Mouse (Mus musculus): ENCODE measurements around the gene Dnajb4. TPM values are rescaled to one million over a fixed set of nuclear protein-coding genes. Genes with fewer than 3 reads are reported as not detected.
"Not testable (repeated sequence)": the region's sequence is repeated elsewhere in the genome, so short reads cannot be mapped to it uniquely, and the experiment has no call there.

Dnajb4 gene
- polyA plus RNA-seq, 1 experiment from 2014 or later = 26.6 TPM

DNA sequence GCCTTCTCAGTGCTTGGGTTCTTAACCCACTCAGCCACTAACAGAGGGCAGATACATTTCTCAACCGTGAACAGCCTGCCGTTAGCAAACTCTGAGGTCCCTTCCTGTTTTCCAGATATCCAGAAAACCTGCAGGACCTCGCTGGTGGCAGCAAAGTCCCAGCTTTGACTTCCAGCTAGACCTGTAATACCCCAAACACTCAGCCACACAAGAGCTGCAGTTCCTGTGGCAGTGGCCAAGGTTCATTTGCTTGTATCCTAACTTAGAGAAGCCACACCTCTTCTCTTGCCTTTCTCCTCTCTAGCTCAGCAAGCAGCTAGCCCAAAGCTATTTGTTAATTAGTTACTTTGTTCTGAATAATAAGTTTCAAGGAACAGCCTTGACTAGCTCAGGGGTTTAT, 60.2 kb downstream of the Dnajb4 start:
- no peak overlapping the region for H3K4me3 ChIP-seq (ENCODE audit: low read depth, low read length)
- H3K27me3 ChIP-seq (ENCODE audit: control insufficient read depth, insufficient read depth, low read length) = no peaks in the 10 kb centered on the region
- H3K36me3 ChIP-seq (ENCODE audit: control insufficient read depth, insufficient read depth, low read length) = no peaks in the 10 kb centered on the region
- DNase-seq (ENCODE audit: low spot score, missing footprints) (no peak), ATAC-seq (ENCODE audit: low FRiP score) (no peak)
- H3K4me2 ChIP-seq = no peak overlapping the region
- H3K9me3 ChIP-seq (ENCODE audit: control insufficient read depth, low read length) = no peaks in the 10 kb centered on the region
- no peak overlapping the region for H3K27ac ChIP-seq (ENCODE audit: low read depth, low read length)
- no peaks in the 10 kb centered on the region for H3K4me1 ChIP-seq (ENCODE audit: control insufficient read depth, insufficient read depth, low read length)
- H3K9ac ChIP-seq (ENCODE audit: low read length) = no peak overlapping the region
- WGBS = 66% methylated on average over 3 of the region's 3 CpGs

- WGBS = 80% methylated on average over 7 of the region's 7 CpGs
- Histone ChIP-seq H3K4me1 (ENCODE audit: control insufficient read depth, insufficient read depth, low read length) (no peaks in the 10 kb centered on the region), H3K36me3 (ENCODE audit: control insufficient read depth, insufficient read depth, low read length) (no peaks in the 10 kb centered on the region), H3K27me3 (ENCODE audit: control insufficient read depth, insufficient read depth, low read length) (no peaks in the 10 kb centered on the region), H3K4me3 (ENCODE audit: low read depth, low read length) (no peak overlapping the region), H3K9ac (ENCODE audit: low read length) (no peak overlapping the region), H3K9me3 (ENCODE audit: control insufficient read depth, low read length) (no peaks in the 10 kb centered on the region), H3K27ac (ENCODE audit: low read depth, low read length) (no peak overlapping the region), H3K4me2 (no peak overlapping the region)
- ATAC-seq (ENCODE audit: low FRiP score) (no peak), DNase-seq (ENCODE audit: low spot score, missing footprints) (no peak)
These were observed 60.7 kb downstream of the Dnajb4 start for GRCm38 (mm10) chr3:152149449-152149848.

DNA sequence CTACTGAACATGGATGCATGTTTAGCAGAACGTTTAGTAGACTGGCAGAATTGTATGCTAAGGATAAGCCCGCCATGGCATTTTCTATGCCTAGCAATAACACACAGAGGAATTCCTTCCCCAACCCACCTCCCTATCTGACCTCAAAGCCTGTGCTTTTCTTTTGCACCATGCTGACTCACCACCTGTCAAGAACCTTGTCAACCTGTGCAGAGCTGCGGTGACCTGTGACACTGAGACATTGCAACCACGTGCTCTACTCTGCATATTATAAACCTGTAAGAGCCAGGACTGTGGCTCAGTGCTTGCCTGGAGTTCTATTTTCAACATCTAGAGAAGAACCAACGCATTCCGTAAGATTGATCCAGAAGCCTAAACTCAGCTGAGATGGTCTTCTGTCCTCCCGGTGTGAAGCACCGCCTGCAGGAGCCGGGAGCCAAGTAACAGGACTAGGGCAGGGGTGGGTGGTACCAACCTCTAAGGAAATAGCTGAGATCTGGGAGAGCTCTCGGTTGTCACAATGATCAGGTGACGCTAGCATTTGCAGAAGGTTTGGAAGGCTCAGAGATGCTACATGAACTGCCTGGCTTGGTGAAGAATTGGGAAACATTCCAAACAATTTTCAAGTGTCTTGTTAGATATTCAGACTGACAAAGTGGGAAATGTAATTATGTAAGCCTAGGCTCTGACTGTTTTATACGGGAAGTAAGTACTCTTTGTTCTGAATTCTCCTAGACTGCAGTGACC, 62.8 kb downstream of the Dnajb4 start:
- WGBS = 80% methylated on average over 12 of the region's 12 CpGs

DNA sequence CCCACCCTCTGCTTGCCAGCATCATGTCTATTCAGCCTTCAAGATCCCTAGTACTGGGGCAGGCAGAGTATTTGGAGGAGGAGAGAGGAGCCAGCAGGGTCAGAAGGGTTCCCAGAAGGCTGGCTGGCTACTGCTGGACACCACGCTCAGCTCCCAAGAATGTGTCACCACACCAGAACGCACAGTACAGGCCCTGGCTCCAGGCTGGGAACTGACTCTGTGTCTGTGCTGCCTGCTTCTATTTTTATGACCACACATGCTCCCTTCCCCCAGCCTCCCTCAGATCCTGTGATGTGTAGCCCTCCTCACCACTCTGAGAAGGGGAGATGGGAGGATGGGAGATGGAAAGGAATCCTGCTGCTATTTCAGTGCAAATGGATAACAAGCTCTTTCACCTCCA, 64.9 kb downstream of the Dnajb4 start:
- ATAC-seq (ENCODE audit: low FRiP score) = no peak

More for the DNA sequence above, 62.8 kb downstream of the Dnajb4 start:
- H3K9ac ChIP-seq (ENCODE audit: low read length) = no peak overlapping the region
- no peak overlapping the region for H3K4me3 ChIP-seq (ENCODE audit: low read depth, low read length)
- DNase-seq (ENCODE audit: low spot score, missing footprints) (no peak), ATAC-seq (ENCODE audit: low FRiP score) (no peak)
- no peaks in the 10 kb centered on the region for H3K4me1 ChIP-seq (ENCODE audit: control insufficient read depth, insufficient read depth, low read length)
- no peaks in the 10 kb centered on the region for H3K36me3 ChIP-seq (ENCODE audit: control insufficient read depth, insufficient read depth, low read length)
- H3K9me3 ChIP-seq (ENCODE audit: control insufficient read depth, low read length) = no peaks in the 10 kb centered on the region
- H3K4me2 ChIP-seq = no peak overlapping the region
- no peak overlapping the region for H3K27ac ChIP-seq (ENCODE audit: low read depth, low read length)
- H3K27me3 ChIP-seq (ENCODE audit: control insufficient read depth, insufficient read depth, low read length) = no peaks in the 10 kb centered on the region

GRCm38 (mm10) chr3:152142989-152143695, 67.0 kb downstream of the Dnajb4 start:
- Histone ChIP-seq H3K9ac (ENCODE audit: low read length) (no peak overlapping the region), H3K4me1 (ENCODE audit: control insufficient read depth, insufficient read depth, low read length) (no peaks in the 10 kb centered on the region), H3K4me3 (ENCODE audit: low read depth, low read length) (no peak overlapping the region), H3K27ac (ENCODE audit: low read depth, low read length) (no peak overlapping the region), H3K27me3 (ENCODE audit: control insufficient read depth, insufficient read depth, low read length) (no peaks in the 10 kb centered on the region), H3K36me3 (ENCODE audit: control insufficient read depth, insufficient read depth, low read length) (no peaks in the 10 kb centered on the region), H3K4me2 (no peak overlapping the region), H3K9me3 (ENCODE audit: control insufficient read depth, low read length) (no peaks in the 10 kb centered on the region)
- WGBS = 83% methylated on average over 6 of the region's 6 CpGs
- DNase-seq (ENCODE audit: low spot score, missing footprints) = no peak
- ATAC-seq (ENCODE audit: low FRiP score) = no peak

More for the DNA sequence above, 64.9 kb downstream of the Dnajb4 start:
- no peak overlapping the region for H3K27ac ChIP-seq (ENCODE audit: low read depth, low read length)
- no peaks in the 10 kb centered on the region for H3K27me3 ChIP-seq (ENCODE audit: control insufficient read depth, insufficient read depth, low read length)
- 64% methylated on average over 2 of the region's 2 CpGs for WGBS
- H3K36me3 ChIP-seq (ENCODE audit: control insufficient read depth, insufficient read depth, low read length) = no peaks in the 10 kb centered on the region
- H3K4me1 ChIP-seq (ENCODE audit: control insufficient read depth, insufficient read depth, low read length) = no peaks in the 10 kb centered on the region
- no peak for DNase-seq (ENCODE audit: low spot score, missing footprints)
- no peaks in the 10 kb centered on the region for H3K9me3 ChIP-seq (ENCODE audit: control insufficient read depth, low read length)
- H3K9ac ChIP-seq (ENCODE audit: low read length) = no peak overlapping the region
- no peak overlapping the region for H3K4me2 ChIP-seq
- no peak overlapping the region for H3K4me3 ChIP-seq (ENCODE audit: low read depth, low read length)

GRCm38 (mm10) chr3:152142146-152142545, 68.0 kb downstream of the Dnajb4 start:
- Histone ChIP-seq H3K27ac (ENCODE audit: low read depth, low read length) (no peak overlapping the region), H3K9ac (ENCODE audit: low read length) (no peak overlapping the region), H3K36me3 (ENCODE audit: control insufficient read depth, insufficient read depth, low read length) (no peaks in the 10 kb centered on the region), H3K4me3 (ENCODE audit: low read depth, low read length) (no peak overlapping the region), H3K27me3 (ENCODE audit: control insufficient read depth, insufficient read depth, low read length) (no peaks in the 10 kb centered on the region), H3K4me2 (no peak overlapping the region), H3K4me1 (ENCODE audit: control insufficient read depth, insufficient read depth, low read length) (no peaks in the 10 kb centered on the region), H3K9me3 (ENCODE audit: control insufficient read depth, low read length) (no peaks in the 10 kb centered on the region)
- no peak for ATAC-seq (ENCODE audit: low FRiP score)
- no peak for DNase-seq (ENCODE audit: low spot score, missing footprints)
- WGBS = 79% methylated on average over 3 of the region's 3 CpGs

DNA sequence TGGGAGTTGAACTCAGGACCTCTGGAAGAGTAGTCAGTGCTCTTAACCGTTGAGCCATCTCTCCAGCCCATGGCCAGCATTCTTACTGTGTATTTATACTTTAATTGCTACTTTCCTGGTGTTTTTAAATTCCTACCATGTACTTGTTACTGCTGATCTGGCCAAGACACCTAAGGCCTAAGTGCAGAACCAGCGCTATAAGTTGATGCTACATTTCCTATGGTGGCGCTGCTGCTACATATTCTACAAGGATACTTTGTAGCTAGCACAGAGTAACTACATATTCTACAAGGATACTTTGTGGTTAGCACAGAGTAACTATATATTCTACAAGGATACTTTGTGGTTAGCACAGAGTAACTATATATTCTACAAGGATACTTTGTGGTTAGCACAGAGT, 70.8 kb downstream of the Dnajb4 start:
- not testable (repeated sequence) for ATAC-seq (ENCODE audit: low FRiP score); H3K9me3 ChIP-seq (ENCODE audit: control insufficient read depth, low read length); DNase-seq (ENCODE audit: low spot score, missing footprints); H3K4me1 ChIP-seq (ENCODE audit: control insufficient read depth, insufficient read depth, low read length); H3K36me3 ChIP-seq (ENCODE audit: control insufficient read depth, insufficient read depth, low read length); H3K9ac ChIP-seq (ENCODE audit: low read length); H3K4me3 ChIP-seq (ENCODE audit: low read depth, low read length); H3K27ac ChIP-seq (ENCODE audit: low read depth, low read length); H3K4me2 ChIP-seq; H3K27me3 ChIP-seq (ENCODE audit: control insufficient read depth, insufficient read depth, low read length)
- 88% methylated on average over 3 of the region's 3 CpGs for WGBS

DNA sequence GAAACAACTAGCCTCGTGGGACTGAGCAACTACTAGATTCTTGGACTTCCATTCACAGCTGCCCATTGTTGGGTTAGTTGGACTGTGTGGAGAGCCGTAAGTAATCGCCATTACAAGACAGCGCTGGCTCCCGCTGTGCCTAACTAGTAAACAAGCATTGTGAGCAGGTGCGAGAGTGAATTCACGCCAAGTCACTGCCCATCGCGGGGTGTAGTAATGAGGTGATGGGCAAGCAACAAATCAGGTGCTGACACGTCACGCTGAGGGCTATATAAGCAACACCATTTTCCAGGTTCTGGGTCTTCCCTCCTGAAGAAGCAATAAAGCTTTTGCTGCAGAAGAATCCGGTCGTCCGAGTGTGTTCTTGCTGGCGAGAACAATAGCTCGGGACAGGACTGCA, 74.0 kb downstream of the Dnajb4 start:
- not testable (repeated sequence) for H3K36me3 ChIP-seq (ENCODE audit: control insufficient read depth, insufficient read depth, low read length); H3K4me2 ChIP-seq; H3K9ac ChIP-seq (ENCODE audit: low read length); H3K27ac ChIP-seq (ENCODE audit: low read depth, low read length); H3K4me3 ChIP-seq (ENCODE audit: low read depth, low read length); H3K4me1 ChIP-seq (ENCODE audit: control insufficient read depth, insufficient read depth, low read length); H3K27me3 ChIP-seq (ENCODE audit: control insufficient read depth, insufficient read depth, low read length); ATAC-seq (ENCODE audit: low FRiP score); DNase-seq (ENCODE audit: low spot score, missing footprints); H3K9me3 ChIP-seq (ENCODE audit: control insufficient read depth, low read length)
- 94% methylated on average over 16 of the region's 16 CpGs for WGBS

DNA sequence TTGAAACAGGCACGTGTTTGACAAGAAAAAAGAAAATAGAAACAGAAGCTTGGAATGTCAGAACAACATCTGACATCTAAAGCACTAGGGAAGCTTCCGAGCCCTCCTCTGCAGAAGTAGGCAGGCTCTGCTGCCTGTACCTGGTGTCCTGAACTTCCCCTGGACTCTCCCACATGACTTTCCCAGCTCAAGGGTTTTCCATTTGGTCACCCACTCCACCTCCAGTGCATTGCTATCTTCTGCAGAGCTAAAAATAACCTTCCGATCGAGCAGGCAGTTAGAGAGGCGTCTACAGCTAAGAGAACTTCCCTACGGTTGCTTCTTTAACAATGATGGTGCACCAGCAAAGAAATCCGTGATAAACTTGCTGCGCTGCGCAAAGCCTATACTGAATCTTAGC, 76.5 kb downstream of the Dnajb4 start:
- Histone ChIP-seq H3K27ac (ENCODE audit: low read depth, low read length) (no peak overlapping the region), H3K9ac (ENCODE audit: low read length) (no peak overlapping the region), H3K36me3 (ENCODE audit: control insufficient read depth, insufficient read depth, low read length) (no peaks in the 10 kb centered on the region), H3K4me3 (ENCODE audit: low read depth, low read length) (no peak overlapping the region), H3K4me1 (ENCODE audit: control insufficient read depth, insufficient read depth, low read length) (no peaks in the 10 kb centered on the region), H3K4me2 (no peak overlapping the region), H3K9me3 (ENCODE audit: control insufficient read depth, low read length) (no peaks in the 10 kb centered on the region), H3K27me3 (ENCODE audit: control insufficient read depth, insufficient read depth, low read length) (no peaks in the 10 kb centered on the region)
- no peak for ATAC-seq (ENCODE audit: low FRiP score)
- no peak for DNase-seq (ENCODE audit: low spot score, missing footprints)
- 90% methylated on average over 9 of the region's 9 CpGs for WGBS

Data from midbrain, embryonic 11.5 days (tissue).